Mouse (Mus musculus): ENCODE measurements around the gene 1110008P14Rik. TPM values are rescaled to one million over a fixed set of nuclear protein-coding genes. Genes with fewer than 3 reads are reported as not detected.

The 1110008P14Rik gene
- polyA plus RNA-seq, 1 experiment from 2014 or later, result 44.4 TPM

DNA sequence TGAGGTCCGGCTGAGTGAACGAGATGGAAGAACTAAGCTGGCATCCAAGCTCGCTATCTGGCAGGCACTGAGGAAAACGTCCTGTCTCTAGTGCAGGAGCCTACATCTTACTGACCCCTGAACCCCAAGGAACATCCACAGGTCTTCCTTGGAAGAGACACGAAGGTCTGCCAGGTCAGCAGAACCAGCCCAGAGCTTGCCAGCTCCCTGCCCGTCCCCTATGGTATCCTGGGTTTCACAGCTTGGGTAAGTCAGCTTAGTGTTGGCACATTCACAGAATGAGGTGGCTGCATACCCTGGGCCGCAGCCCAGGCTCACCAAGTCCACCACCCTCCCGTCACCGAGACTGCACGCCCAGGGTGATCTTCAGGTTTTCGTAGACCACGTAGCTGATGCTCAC lies 34.1 kb upstream of the 1110008P14Rik start:
- no peak overlapping the region for H3K4me3 ChIP-seq (ENCODE audit: low read depth, low read length)

DNA sequence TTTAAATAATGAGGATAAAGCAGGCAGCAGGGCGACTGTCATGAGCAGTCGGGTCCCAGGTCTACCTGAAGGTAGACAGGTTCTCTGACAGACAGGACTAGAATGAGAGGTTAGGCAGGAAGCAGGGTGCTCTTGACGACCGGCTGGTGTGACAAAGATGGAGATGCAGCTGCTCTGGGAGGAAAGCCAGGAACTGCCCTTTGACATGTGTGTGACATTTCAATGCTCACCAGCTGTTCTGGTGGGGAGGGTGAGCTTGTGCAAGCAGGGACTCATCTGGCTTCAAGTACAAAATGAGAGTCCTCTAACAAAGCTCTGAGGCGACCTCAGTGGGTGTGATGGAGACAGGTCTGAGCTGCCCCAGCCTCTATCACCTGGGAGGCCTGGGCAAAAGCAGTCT lies 32.2 kb upstream of the 1110008P14Rik start:
- Histone ChIP-seq H3K27ac (replicated peaks; ENCODE audit: low read depth, low read length) (no peak overlapping the region), H3K36me3 (ENCODE audit: control insufficient read depth, insufficient read depth, low read length) (peaks cover 22% of the 10 kb centered on the region; the same call in 1 of the 2 replicates), H3K4me2 (ENCODE audit: low read depth, severe bottlenecking) (no peak overlapping the region), H3K4me3 (ENCODE audit: low read depth, low read length) (no peak overlapping the region), H3K9ac (ENCODE audit: low read length) (no peak overlapping the region), H3K4me1 (ENCODE audit: control insufficient read depth, insufficient read depth, low read length) (peaks cover 4% of the 10 kb centered on the region; the same call in 1 of the 2 replicates), H3K27me3 (ENCODE audit: control insufficient read depth, insufficient read depth, low read length) (no peaks in the 10 kb centered on the region), H3K9me3 (ENCODE audit: control insufficient read depth, low read length) (no peaks in the 10 kb centered on the region)
- 45% methylated on average over 5 of the region's 5 CpGs for WGBS
- DNase-seq (ENCODE audit: low spot score) (no peak), ATAC-seq (ENCODE audit: insufficient number of reproducible peaks, low FRiP score, low TSS enrichment, low read depth) (no peak)

More for the DNA sequence above, 34.1 kb upstream of the 1110008P14Rik start:
- H3K27me3 ChIP-seq (ENCODE audit: control insufficient read depth, insufficient read depth, low read length), result no peaks in the 10 kb centered on the region
- H3K36me3 ChIP-seq (ENCODE audit: control insufficient read depth, insufficient read depth, low read length), result peaks cover 25% of the 10 kb centered on the region; the same call in 1 of the 2 replicates
- no peak for DNase-seq (ENCODE audit: low spot score)
- WGBS, result 95% methylated on average over 12 of the region's 12 CpGs
- no peaks in the 10 kb centered on the region for H3K9me3 ChIP-seq (ENCODE audit: control insufficient read depth, low read length)
- no peaks in the 10 kb centered on the region for H3K4me1 ChIP-seq (ENCODE audit: control insufficient read depth, insufficient read depth, low read length)
- no peak overlapping the region for H3K9ac ChIP-seq (ENCODE audit: low read length)
- no peak overlapping the region for H3K27ac ChIP-seq (replicated peaks; ENCODE audit: low read depth, low read length)
- no peak overlapping the region for H3K4me2 ChIP-seq (ENCODE audit: low read depth, severe bottlenecking)
- no peak for ATAC-seq (ENCODE audit: insufficient number of reproducible peaks, low FRiP score, low TSS enrichment, low read depth)

DNA sequence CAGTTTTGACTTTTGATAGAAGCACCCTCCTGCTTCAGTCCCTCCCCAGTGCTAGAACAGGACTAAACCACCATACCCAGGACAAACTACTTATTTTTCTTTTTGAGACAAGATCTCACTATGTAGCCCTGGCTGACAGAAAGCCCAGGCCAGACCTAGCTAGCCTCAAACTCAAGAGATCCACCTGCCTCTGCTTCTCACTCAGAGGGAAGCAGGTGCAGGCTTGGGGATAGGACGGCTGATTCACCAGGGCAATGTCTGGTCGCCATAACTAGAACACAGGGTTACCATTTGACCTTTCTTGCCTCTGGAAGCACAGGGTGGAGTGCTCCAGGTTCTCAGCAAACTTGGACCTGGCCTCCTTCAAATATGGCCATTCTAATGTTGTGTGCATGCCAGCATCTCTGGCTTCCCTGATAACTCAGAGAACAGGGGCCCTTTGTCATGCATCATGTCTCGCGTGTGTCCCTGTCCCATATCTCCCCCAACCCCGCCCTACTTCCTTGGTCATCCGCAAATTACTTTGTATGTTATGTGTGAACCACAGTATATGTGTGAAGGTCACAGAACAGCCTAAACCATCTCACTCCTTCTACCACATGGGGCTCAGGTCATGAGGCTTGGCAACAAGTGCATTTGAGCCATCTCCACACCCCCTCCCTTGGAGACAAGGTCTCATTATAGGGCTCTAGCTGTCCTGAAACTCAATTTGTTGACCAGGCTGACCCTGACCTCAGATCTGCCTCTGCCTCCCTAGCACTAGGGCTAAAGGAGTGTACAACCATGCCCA lies 31.2 kb upstream of the 1110008P14Rik start:
- 91% methylated on average over 6 of the region's 6 CpGs for whole genome bisulfite sequencing

DNA sequence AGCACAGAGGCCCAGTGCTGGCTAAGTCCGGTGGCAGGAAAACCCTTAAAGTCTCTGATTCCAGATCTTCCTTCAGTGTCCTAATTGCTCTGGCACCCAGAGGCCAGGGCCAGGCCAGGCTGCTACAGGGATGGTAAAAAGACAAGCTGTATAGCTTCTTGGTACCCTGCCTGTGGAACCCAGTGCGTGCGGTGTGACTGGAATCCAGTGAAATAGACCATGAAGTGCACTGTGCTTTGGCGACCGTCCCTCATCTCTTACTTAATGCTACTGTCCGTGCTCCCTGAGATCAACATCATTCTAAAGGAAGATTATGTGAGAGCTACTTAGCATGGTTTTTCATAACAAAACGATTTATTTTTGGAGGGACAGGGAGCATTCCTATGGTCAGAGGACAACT lies 29.7 kb upstream of the 1110008P14Rik start:
- no peak for DNase-seq (ENCODE audit: low spot score)
- Histone ChIP-seq H3K9ac (ENCODE audit: low read length) (no peak overlapping the region), H3K27me3 (ENCODE audit: control insufficient read depth, insufficient read depth, low read length) (no peaks in the 10 kb centered on the region), H3K36me3 (ENCODE audit: control insufficient read depth, insufficient read depth, low read length) (peaks cover 13% of the 10 kb centered on the region; the same call in 1 of the 2 replicates), H3K27ac (replicated peaks; ENCODE audit: low read depth, low read length) (no peak overlapping the region), H3K4me3 (ENCODE audit: low read depth, low read length) (no peak overlapping the region), H3K9me3 (ENCODE audit: control insufficient read depth, low read length) (no peaks in the 10 kb centered on the region), H3K4me2 (ENCODE audit: low read depth, severe bottlenecking) (no peak overlapping the region), H3K4me1 (ENCODE audit: control insufficient read depth, insufficient read depth, low read length) (peaks cover 10% of the 10 kb centered on the region; the same call in 1 of the 2 replicates)
- 87% methylated on average over 7 of the region's 7 CpGs for WGBS
- no peak for ATAC-seq (ENCODE audit: insufficient number of reproducible peaks, low FRiP score, low TSS enrichment, low read depth)

More for the DNA sequence above, 31.2 kb upstream of the 1110008P14Rik start:
- DNase-seq (ENCODE audit: low spot score) (no peak), ATAC-seq (ENCODE audit: insufficient number of reproducible peaks, low FRiP score, low TSS enrichment, low read depth) (no peak)
- Histone ChIP-seq H3K4me2 (ENCODE audit: low read depth, severe bottlenecking) (no peak overlapping the region), H3K27ac (replicated peaks; ENCODE audit: low read depth, low read length) (no peak overlapping the region), H3K27me3 (ENCODE audit: control insufficient read depth, insufficient read depth, low read length) (no peaks in the 10 kb centered on the region), H3K4me3 (ENCODE audit: low read depth, low read length) (no peak overlapping the region), H3K4me1 (ENCODE audit: control insufficient read depth, insufficient read depth, low read length) (peaks cover 10% of the 10 kb centered on the region; the same call in 1 of the 2 replicates), H3K9me3 (ENCODE audit: control insufficient read depth, low read length) (no peaks in the 10 kb centered on the region), H3K9ac (ENCODE audit: low read length) (no peak overlapping the region), H3K36me3 (ENCODE audit: control insufficient read depth, insufficient read depth, low read length) (peaks cover 22% of the 10 kb centered on the region; the same call in 1 of the 2 replicates)

DNA sequence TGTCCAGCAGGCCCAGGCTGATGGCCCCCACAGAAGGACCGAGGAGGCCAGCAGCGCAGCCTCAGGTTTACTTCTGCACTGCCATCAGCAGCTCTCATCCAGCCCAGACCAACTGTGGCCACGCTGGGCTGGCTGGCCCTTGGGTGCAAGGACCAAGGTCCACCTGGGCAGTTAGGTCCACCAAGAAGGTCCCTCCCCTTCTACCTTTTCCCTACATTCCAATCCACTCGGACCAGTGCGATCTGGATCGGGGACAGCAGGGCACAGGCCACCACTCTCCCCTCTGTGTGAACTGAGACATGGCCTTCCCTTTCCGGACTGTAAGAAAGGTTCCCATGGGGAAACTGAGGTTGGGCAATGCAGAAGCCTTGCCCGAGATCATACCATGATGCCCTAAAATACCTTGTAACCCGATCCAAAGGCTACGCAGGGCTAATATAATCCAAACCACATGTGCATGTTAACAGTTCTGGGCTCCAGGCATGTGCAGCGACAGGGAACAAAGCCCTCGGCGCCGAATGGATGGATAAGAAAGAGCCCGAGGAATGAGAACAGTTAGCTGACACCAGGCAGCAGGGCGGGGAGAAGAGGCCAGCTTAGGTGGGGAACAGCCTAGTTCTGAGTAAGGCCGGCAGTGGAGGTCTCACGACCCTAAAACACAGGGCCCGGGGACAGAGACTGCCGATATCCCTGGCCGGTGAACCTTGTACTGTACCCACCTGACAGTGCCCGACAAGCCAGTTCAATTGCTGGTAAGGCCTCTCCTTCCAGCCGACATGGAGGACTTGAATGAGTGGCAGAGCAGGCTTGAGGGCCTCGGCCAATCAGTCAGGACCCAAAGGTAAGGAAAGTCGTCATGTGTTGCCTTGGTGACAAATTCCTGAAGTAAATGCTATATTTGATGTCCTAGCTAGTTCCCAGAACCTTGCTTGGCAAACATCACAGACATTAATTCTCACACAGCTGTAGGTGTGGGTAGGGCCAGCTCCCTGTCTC lies 27.0 kb upstream of the 1110008P14Rik start:
- DNase-seq (ENCODE audit: low spot score) (peak; percentile 82), ATAC-seq (ENCODE audit: insufficient number of reproducible peaks, low FRiP score, low TSS enrichment, low read depth) (peak; percentile 69)
- Histone ChIP-seq H3K4me3 (ENCODE audit: low read depth, low read length) (no peak overlapping the region), H3K9ac (ENCODE audit: low read length) (peak overlapping the region; percentile 46), H3K4me2 (ENCODE audit: low read depth, severe bottlenecking) (peak overlapping the region; percentile 29), H3K27ac (replicated peaks; ENCODE audit: low read depth, low read length) (peak overlapping the region; percentile 95), H3K9me3 (ENCODE audit: control insufficient read depth, low read length) (no peaks in the 10 kb centered on the region), H3K4me1 (ENCODE audit: control insufficient read depth, insufficient read depth, low read length) (peaks cover 10% of the 10 kb centered on the region; the same call in 1 of the 2 replicates), H3K36me3 (ENCODE audit: control insufficient read depth, insufficient read depth, low read length) (no peaks in the 10 kb centered on the region; the same call in 1 of the 2 replicates), H3K27me3 (ENCODE audit: control insufficient read depth, insufficient read depth, low read length) (no peaks in the 10 kb centered on the region)
- 36% methylated on average over 25 of the region's 25 CpGs for WGBS

DNA sequence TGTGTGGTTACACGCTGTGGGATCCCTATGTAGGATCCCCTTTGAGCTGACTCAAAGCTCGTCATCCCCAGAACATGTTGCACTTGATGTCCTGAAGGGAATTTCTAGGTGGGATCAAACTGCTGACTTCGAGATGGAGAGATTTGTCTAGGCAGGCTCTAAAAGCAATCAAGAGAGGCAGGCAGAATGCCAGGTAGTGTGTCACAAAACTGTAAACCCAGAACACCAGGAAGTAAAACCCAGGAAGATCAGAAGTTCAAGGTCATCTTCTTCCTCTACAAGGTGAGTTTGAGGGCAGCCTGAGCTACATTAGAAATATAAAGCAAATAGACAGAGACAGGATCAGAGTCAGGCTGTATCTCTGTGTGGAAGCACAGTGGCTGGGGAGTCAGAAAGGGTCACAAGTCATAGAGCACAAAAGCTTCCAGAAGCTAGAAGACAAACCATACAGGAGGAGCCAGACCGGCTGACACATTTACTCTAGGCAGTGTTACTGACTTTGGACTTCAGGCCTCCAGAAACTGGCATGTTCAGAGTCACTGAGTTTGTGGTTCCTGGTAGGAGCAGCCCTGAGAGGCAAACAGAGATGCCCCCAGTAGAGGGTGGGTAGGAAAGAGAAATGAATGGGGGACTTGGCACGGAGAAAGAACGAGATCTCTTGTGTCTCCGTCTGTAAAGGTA lies 25.5 kb upstream of the 1110008P14Rik start:
- whole genome bisulfite sequencing, result 86% methylated on average over 7 of the region's 7 CpGs
- Histone ChIP-seq H3K27ac (replicated peaks; ENCODE audit: low read depth, low read length) (0 out of 2 replicates have a peak overlapping the region, but pooled peaks have one; percentile 14), H3K4me3 (ENCODE audit: low read depth, low read length) (no peak overlapping the region), H3K4me2 (ENCODE audit: low read depth, severe bottlenecking) (no peak overlapping the region), H3K36me3 (ENCODE audit: control insufficient read depth, insufficient read depth, low read length) (no peaks in the 10 kb centered on the region), H3K27me3 (ENCODE audit: control insufficient read depth, insufficient read depth, low read length) (no peaks in the 10 kb centered on the region), H3K9ac (ENCODE audit: low read length) (no peak overlapping the region), H3K9me3 (ENCODE audit: control insufficient read depth, low read length) (no peaks in the 10 kb centered on the region), H3K4me1 (ENCODE audit: control insufficient read depth, insufficient read depth, low read length) (peaks cover 10% of the 10 kb centered on the region; the same call in 1 of the 2 replicates)
- ATAC-seq (ENCODE audit: insufficient number of reproducible peaks, low FRiP score, low TSS enrichment, low read depth) (no peak), DNase-seq (ENCODE audit: low spot score) (no peak)

DNA sequence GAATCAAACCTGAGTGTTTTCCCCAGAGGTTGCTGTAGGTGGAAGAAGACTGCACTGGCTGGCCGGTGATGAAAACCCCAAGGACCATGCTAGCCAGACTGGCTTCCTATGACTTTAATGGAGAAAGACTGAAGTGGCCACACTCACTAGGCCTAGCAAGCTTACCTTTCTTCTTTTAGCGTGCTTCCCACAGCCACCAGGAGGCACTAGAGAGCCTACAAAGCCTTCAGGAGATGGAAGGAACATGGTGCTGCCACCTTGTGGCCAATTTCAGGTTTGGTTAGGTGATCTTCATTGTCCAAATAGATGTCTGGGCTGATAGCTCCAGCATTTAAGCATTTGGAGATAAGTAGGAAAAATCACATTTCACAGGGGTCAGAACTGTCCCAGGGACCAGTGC lies 22.9 kb upstream of the 1110008P14Rik start:
- Histone ChIP-seq H3K27ac (replicated peaks; ENCODE audit: low read depth, low read length) (no peak overlapping the region), H3K4me1 (ENCODE audit: control insufficient read depth, insufficient read depth, low read length) (peaks cover 10% of the 10 kb centered on the region; the same call in 1 of the 2 replicates), H3K27me3 (ENCODE audit: control insufficient read depth, insufficient read depth, low read length) (no peaks in the 10 kb centered on the region), H3K9me3 (ENCODE audit: control insufficient read depth, low read length) (no peaks in the 10 kb centered on the region), H3K4me3 (ENCODE audit: low read depth, low read length) (no peak overlapping the region), H3K4me2 (ENCODE audit: low read depth, severe bottlenecking) (no peak overlapping the region), H3K36me3 (ENCODE audit: control insufficient read depth, insufficient read depth, low read length) (peaks cover 6% of the 10 kb centered on the region; the same call in 1 of the 2 replicates), H3K9ac (ENCODE audit: low read length) (no peak overlapping the region)
- WGBS, result 11% methylated on average over 2 of the region's 2 CpGs
- peak; percentile 99 for DNase-seq (ENCODE audit: low spot score)
- no peak for ATAC-seq (ENCODE audit: insufficient number of reproducible peaks, low FRiP score, low TSS enrichment, low read depth)

Data from limb, embryonic 11.5 days (tissue).